Mouse (Mus musculus) frontal cortex, adult 2 months (tissue): ENCODE measurements around the gene Gm21760. TPM values are rescaled to one million over a fixed set of nuclear protein-coding genes. Genes with fewer than 3 reads are reported as not detected.
"Not testable (repeated sequence)": the region's sequence is repeated elsewhere in the genome, so short reads cannot be mapped to it uniquely, and the experiment has no call there.

ENCODE experiments used
- DNase-seq, 2 experiments: peaks; one replicate each; pipeline ENCODE4 v3.0.0; 2022; ENCODE audit warnings: low spot score in 1 of 2; ENCODE audit errors: extremely low spot score in 1 of 2
- polyA plus RNA-seq: library from polyadenylated mRNA; depleted of rRNA; stranded (reverse); fragments of >200 nt; gene quantifications from 2 replicates; pipeline ENCODE4 v1.2.3, GENCODE M21; 2012; rRNA removed

The Gm21760 gene
- not detected in 2 replicates for polyA plus RNA-seq

GRCm38 (mm10) chrY:80133479-80133878 is at the start of gene Gm21760:
Gene Gm21760, plus strand, starts transcription at chrY:80133779.
- DNase-seq = not testable (repeated sequence)
